In the genomic region with DNA sequence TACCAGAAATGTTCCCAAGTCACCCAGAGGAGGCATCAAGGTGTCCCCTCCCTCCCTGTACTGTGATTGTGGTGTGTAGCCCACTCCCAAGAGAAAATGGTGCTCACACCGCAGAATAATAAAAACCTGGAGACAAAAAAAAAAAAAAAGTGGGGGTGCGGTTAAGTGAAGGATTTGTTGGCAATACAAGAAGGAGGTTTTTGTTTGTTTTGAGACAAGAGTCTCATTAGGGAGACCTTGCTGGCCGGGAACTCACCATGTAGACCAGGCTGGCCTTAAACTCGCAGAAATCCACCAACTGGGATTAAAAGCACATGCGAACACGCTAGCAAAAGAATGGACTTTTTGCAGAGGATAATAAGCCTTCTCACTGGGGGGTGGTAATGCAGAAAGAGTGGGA, we compare ENCODE assay signal across 8 mouse cellular contexts. TPM values are rescaled to one million over a fixed set of nuclear protein-coding genes. Genes with fewer than 3 reads are reported as not detected.
DNase-seq lines count a peak whose midpoint lies in the region; ATAC-seq and TF ChIP-seq lines count a peak whose summit lies in the region.

A gene (plus strand): TSS at position 301 of the 400 bp plus-strand sequence.

- H3K27me3 ChIP-seq in heart, embryonic 11.5 days (ENCODE audit: control insufficient read depth, insufficient read depth, low read length) = peaks cover 45% of the 10 kb centered on the region
- H3K27me3 ChIP-seq in thymus, adult 2 months (ENCODE audit: control insufficient read depth, insufficient read depth, low read length) = no peaks in the 10 kb centered on the region; the same call in 1 of the 2 replicates
- H3K27me3 ChIP-seq in liver, embryonic 12.5 days (replicated peaks) = peaks cover 60% of the 10 kb centered on the region

- H3K36me3 ChIP-seq in heart, embryonic 11.5 days (ENCODE audit: control insufficient read depth, insufficient read depth, low read length) = no peaks in the 10 kb centered on the region; the same call in 1 of the 2 replicates
- H3K36me3 ChIP-seq in thymus, adult 2 months (ENCODE audit: control insufficient read depth, insufficient read depth, low read length) = no peaks in the 10 kb centered on the region
- H3K36me3 ChIP-seq in liver, embryonic 12.5 days = peaks cover 9% of the 10 kb centered on the region

- peak within 1 kb of the TSS; percentile 68 for H3K4me3 ChIP-seq in heart, embryonic 11.5 days (ENCODE audit: low read depth, low read length)
- H3K4me3 ChIP-seq in thymus, adult 2 months (ENCODE audit: control insufficient read depth, insufficient read depth, low read length) = peak within 1 kb of the TSS; percentile 31
- H3K4me3 ChIP-seq in liver, embryonic 12.5 days = peak within 1 kb of the TSS; percentile 64

- H3K9ac ChIP-seq in heart, embryonic 11.5 days (ENCODE audit: low read depth, low read length) = peak within 1 kb of the TSS; percentile 62
- H3K9ac ChIP-seq in liver, embryonic 12.5 days = peak within 1 kb of the TSS; percentile 68

- intact Hi-C loops in left cerebral cortex, postnatal 10 days (cut with DNase I) = no loop called here

- no peak within 1 kb of the TSS for H3K27ac ChIP-seq in heart, embryonic 11.5 days (ENCODE audit: low read depth, low read length)
- H3K27ac ChIP-seq in thymus, adult 2 months (ENCODE audit: control insufficient read depth, insufficient read depth, low read length) = no peak within 1 kb of the TSS
- H3K27ac ChIP-seq in liver, embryonic 12.5 days = no peak within 1 kb of the TSS

- WGBS in heart, embryonic 11.5 days (ENCODE audit: insufficient replicate concordance) = 31% methylated on average over 6 of the region's 6 CpGs
- WGBS in thymus, adult 2 months = 94% methylated on average over 6 of the region's 6 CpGs
- 46% methylated on average over 6 of the region's 6 CpGs for WGBS in liver, embryonic 12.5 days (ENCODE audit: insufficient replicate concordance)

- H3K4me1 ChIP-seq in heart, embryonic 11.5 days (ENCODE audit: control insufficient read depth, insufficient read depth, low read length) = peaks cover 7% of the 10 kb centered on the region; the same call in 1 of the 2 replicates
- peaks cover 29% of the 10 kb centered on the region for H3K4me1 ChIP-seq in thymus, adult 2 months (replicated peaks; ENCODE audit: control insufficient read depth, insufficient read depth, low read length)
- H3K4me1 ChIP-seq in liver, embryonic 12.5 days = peaks cover 65% of the 10 kb centered on the region

- no peak for TF ChIP-seq POLR2A in thymus, adult 2 months (IDR thresholded peaks at IDR 0.05; ENCODE audit: control insufficient read depth, extremely low read depth, insufficient read depth, low read length, poor library complexity)

- H3K4me2 ChIP-seq in heart, embryonic 11.5 days = peak within 1 kb of the TSS; percentile 99
- H3K4me2 ChIP-seq in liver, embryonic 12.5 days = peak within 1 kb of the TSS; percentile 96

- TF ChIP-seq CTCF in thymus, adult 2 months (IDR thresholded peaks at IDR 0.05; ENCODE audit: borderline replicate concordance, control insufficient read depth, extremely low read depth, insufficient read depth, low read length, poor library complexity) = no peak

- DNase-seq in heart, adult 18-20 months = no peak
- no peak for DNase-seq in thymus, adult 2 months
- no peak for DNase-seq in thymus, postnatal 25 days
- no peak for DNase-seq in left cerebral cortex, postnatal 10 days (ENCODE audit: extremely low spot score in 1 of 2, low spot score in 2 of 2)
- DNase-seq in cerebellum, adult 11-12 months = no peak

- ATAC-seq in heart, embryonic 11.5 days (replicated peaks; ENCODE audit: insufficient number of reproducible peaks, low FRiP score, low TSS enrichment) = no peak
- no peak for ATAC-seq in liver, embryonic 12.5 days
- ATAC-seq in inflammation-experienced regulatory T-cells, adult 6 months = no peak

- H3K9me3 ChIP-seq in heart, embryonic 11.5 days (replicated peaks; ENCODE audit: control insufficient read depth, low read length) = no peaks in the 10 kb centered on the region
- H3K9me3 ChIP-seq in liver, embryonic 12.5 days (replicated peaks) = no peaks in the 10 kb centered on the region

RNA-seq across cellular contexts. Expression of the gene that starts here (rescaled TPM):
- polyA plus RNA-seq in heart, embryonic 11.5 days (2014; fragmentation: Nextera tagmentation; extraction: Ambion mirVana) = 7.0 and 7.7 TPM in 2 replicates
- under 1 TPM; 0.42 to 0.75 TPM for total RNA-seq in heart, adult 18-20 months (2021)
- polyA plus RNA-seq in thymus, adult 2 months (2012; rRNA removed) = 1.4 and 1.5 TPM in 2 replicates
- polyA plus RNA-seq in liver, embryonic 12.5 days (2016; fragmentation: Nextera tagmentation; extraction: Ambion mirVana) = 4.7 and 4.8 TPM in 2 replicates
- polyA plus RNA-seq in inflammation-experienced regulatory T-cells, adult 6 months (2017; shearing (Covaris generic)) = not detected
- 1 to 10 TPM; 2.4 to 3.1 TPM for total RNA-seq in left cerebral cortex, postnatal 10 days (2021)
